Mouse (Mus musculus) liver, embryonic 12.5 days (tissue): ENCODE results near the gene Psg19. TPM values are rescaled to one million over a fixed set of nuclear protein-coding genes. Genes with fewer than 3 reads are reported as not detected.

ENCODE experiments used
- polyA plus RNA-seq: library from polyadenylated mRNA; unstranded; fragments of >200 nt; fragmentation: Nextera tagmentation; extraction: Ambion mirVana; gene quantifications from 2 replicates; pipeline ENCODE4 v1.2.1, GENCODE M21; 2016

Psg19 gene
- polyA plus RNA-seq, 1 experiment from 2014 or later: not detected

Other genes starting within 250 kb of the Psg19 start
- gene Psg27, start 231.2 kb downstream of the Psg19 start, polyA plus RNA-seq: not detected in 2 replicates
- gene Psg23, start 182.0 kb downstream of the Psg19 start, polyA plus RNA-seq: not detected in 2 replicates
- gene Psg21, start 141.8 kb downstream of the Psg19 start, polyA plus RNA-seq: not detected in 2 replicates
- not detected in 2 replicates for gene Psg20, start 112.3 kb downstream of the Psg19 start, polyA plus RNA-seq
- 0.06 TPM in 1 of 2 replicates, not detected in the other for gene Psg22, start 80.4 kb downstream of the Psg19 start, polyA plus RNA-seq
- gene Psg17, start 23.1 kb upstream of the Psg19 start, polyA plus RNA-seq: 0.06 TPM in 1 of 2 replicates, not detected in the other
- 0.07 and 0.10 TPM in 2 replicates for gene Mill2, start 41.4 kb upstream of the Psg19 start, polyA plus RNA-seq
- 8.9 and 10.0 TPM in 2 replicates for gene Pglyrp1, start 72.8 kb upstream of the Psg19 start, polyA plus RNA-seq
- gene Ccdc61, start 111.9 kb upstream of the Psg19 start, polyA plus RNA-seq: 16.8 and 18.3 TPM in 2 replicates
- 0.13 and 0.16 TPM in 2 replicates for gene Nova2, start 127.4 kb upstream of the Psg19 start, polyA plus RNA-seq
- not detected in 2 replicates for gene Nanos2, start 188.9 kb upstream of the Psg19 start, polyA plus RNA-seq
- gene Mypop, start 192.7 kb upstream of the Psg19 start, polyA plus RNA-seq: 1.3 and 1.7 TPM in 2 replicates
- 20.1 and 22.3 TPM in 2 replicates for gene Irf2bp1, start 205.5 kb upstream of the Psg19 start, polyA plus RNA-seq
- 25.3 and 26.6 TPM in 2 replicates for gene Foxa3, start 225.0 kb upstream of the Psg19 start, polyA plus RNA-seq
- gene Sympk, start 225.9 kb upstream of the Psg19 start, polyA plus RNA-seq: 30.3 and 33.3 TPM in 2 replicates